Mouse (Mus musculus) kidney, adult 2 months (tissue): ENCODE results near the gene 1700015F17Rik.

Experiments
- CTCF ChIP-seq: fragments of 200-500 bp; conservative IDR thresholded peaks from 2 replicates; pipeline ENCODE4 v1.5.1; 2011; ENCODE audit warnings: low read depth, mild to moderate bottlenecking, control low read depth, low read length, moderate library complexity, mixed read lengths; ENCODE audit not compliant: insufficient read depth, insufficient read length
- POLR2A ChIP-seq: fragments of 200-500 bp; IDR thresholded peaks from one replicate; pipeline ENCODE4 v1.6.1; 2011; ENCODE audit warnings: low read depth, low read length, control low read depth

- TF ChIP-seq CTCF (no peak), POLR2A (no peak)
These were observed 7.1 kb upstream of the 1700015F17Rik start for GRCm38 (mm10) chr5:5486071-5486470.
